Mouse (Mus musculus) forebrain, postnatal 0 days (tissue): ENCODE measurements around the gene Gm47985. TPM values are rescaled to one million over a fixed set of nuclear protein-coding genes. Genes with fewer than 3 reads are reported as not detected.
A peak's percentile ranks its signal among the peaks of the same experiment; 100 is the strongest.
"Not testable (repeated sequence)": the region's sequence is repeated elsewhere in the genome, so short reads cannot be mapped to it uniquely, and the experiment has no call there.

Experiments used
- ATAC-seq: fragments of 200-750 bp; cut with Nextera tagmentation; 2 replicates; pipeline ENCODE4 v1.8.0; 2017; ENCODE audit warnings: mild to moderate bottlenecking, moderate library complexity
- DNase-seq: peaks from one replicate; pipeline ENCODE4 v3.0.0-alpha.2; 2015
- H3K27ac ChIP-seq: fragments of 300-500 bp; sonication (generic); 2 replicates; pipeline ENCODE4 v1.5.1; 2014; ENCODE audit warnings: low read depth, mild to moderate bottlenecking, antibody characterized with exemption, low read length, moderate library complexity, mixed read lengths
- H3K27me3 ChIP-seq: fragments of 300-500 bp; sonication (generic); 2 replicates; pipeline ENCODE4 v1.6.1; 2014; ENCODE audit warnings: mild to moderate bottlenecking, low read length, mixed read lengths; ENCODE audit not compliant: insufficient read depth
- H3K36me3 ChIP-seq: fragments of 300-500 bp; sonication (generic); 2 replicates; pipeline ENCODE4 v1.6.1; 2014; ENCODE audit warnings: mild to moderate bottlenecking, moderate library complexity; ENCODE audit not compliant: insufficient read depth
- H3K4me1 ChIP-seq: fragments of 300-500 bp; sonication (generic); 2 replicates; pipeline ENCODE4 v1.6.1; 2014; ENCODE audit warnings: antibody characterized with exemption; ENCODE audit not compliant: insufficient read depth
- H3K4me2 ChIP-seq: fragments of 300-500 bp; sonication (generic); 2 replicates; pipeline ENCODE4 v1.6.1; 2014; ENCODE audit warnings: low read depth, mild to moderate bottlenecking, moderate library complexity
- H3K4me3 ChIP-seq: fragments of 300-500 bp; sonication (generic); 2 replicates; pipeline ENCODE4 v1.5.1; 2014; ENCODE audit warnings: low read depth, low read length, mixed read lengths
- H3K9ac ChIP-seq: fragments of 300-500 bp; sonication (generic); 2 replicates; pipeline ENCODE4 v1.6.1; 2014; ENCODE audit warnings: mild to moderate bottlenecking
- H3K9me3 ChIP-seq: fragments of 300-500 bp; sonication (generic); 2 replicates; pipeline ENCODE4 v1.6.1; 2016; ENCODE audit warnings: low read length
- CTCF ChIP-seq: sonication (generic); IDR thresholded peaks from 2 replicates; pipeline ENCODE4 v1.5.1; 2016; ENCODE audit warnings: antibody characterized with exemption, control low read depth, low read depth
- WGBS: fragments of 180-500 bp; shearing (Covaris S2); extraction: QIAGEN DNeasy Blood & Tissue Kit; methylation state at CpG from one replicate; pipeline ENCODE4 v1.1.7; 2014; 5-methylcytosine and 5-hydroxymethylcytosine counted together
- polyA plus RNA-seq: library from polyadenylated mRNA; unstranded; fragments of >200 nt; fragmentation: Nextera tagmentation; extraction: Ambion mirVana; gene quantifications from 2 replicates; pipeline ENCODE4 v1.2.1, GENCODE M21; 2015
- total RNA-seq: library from RNA; depleted of rRNA; stranded (reverse); fragments of >200 nt; gene quantifications from 2 replicates; pipeline ENCODE4 v1.2.3, GENCODE M21; 2014

Gene Gm47985
- total and polyA plus RNA-seq, 2 experiments from 2014 or later = not detected

DNA sequence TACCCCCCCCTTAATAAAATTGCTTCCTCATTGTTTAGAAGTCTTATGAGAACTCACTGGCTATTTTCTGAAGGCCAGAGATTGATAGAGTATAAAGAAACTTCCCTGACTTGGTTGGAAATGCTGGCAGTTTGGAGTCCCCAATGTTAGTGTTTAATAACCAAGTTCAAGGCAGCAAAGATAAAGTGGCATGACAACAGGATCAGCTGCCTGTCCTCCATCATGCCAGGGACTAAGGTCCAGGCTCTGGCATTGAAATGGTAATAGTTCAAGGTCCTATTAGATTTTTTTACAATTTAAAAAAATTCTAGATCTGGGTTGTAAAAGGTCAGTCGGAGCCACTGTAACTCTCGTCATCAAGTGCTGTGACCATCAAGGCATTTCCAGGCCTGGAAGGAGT, 31.2 kb upstream of the Gm47985 start:
- Histone ChIP-seq H3K27me3 (no peaks in the 10 kb centered on the region), H3K9me3 (no peaks in the 10 kb centered on the region), H3K4me1 (no peaks in the 10 kb centered on the region), H3K36me3 (no peaks in the 10 kb centered on the region), H3K9ac (no peak overlapping the region), H3K4me2 (no peak overlapping the region), H3K4me3 (no peak overlapping the region), H3K27ac (no peak overlapping the region)
- DNase-seq (no peak), ATAC-seq (no peak)
- WGBS = 66% methylated on average over 2 of the region's 2 CpGs
- no peak for TF ChIP-seq CTCF

DNA sequence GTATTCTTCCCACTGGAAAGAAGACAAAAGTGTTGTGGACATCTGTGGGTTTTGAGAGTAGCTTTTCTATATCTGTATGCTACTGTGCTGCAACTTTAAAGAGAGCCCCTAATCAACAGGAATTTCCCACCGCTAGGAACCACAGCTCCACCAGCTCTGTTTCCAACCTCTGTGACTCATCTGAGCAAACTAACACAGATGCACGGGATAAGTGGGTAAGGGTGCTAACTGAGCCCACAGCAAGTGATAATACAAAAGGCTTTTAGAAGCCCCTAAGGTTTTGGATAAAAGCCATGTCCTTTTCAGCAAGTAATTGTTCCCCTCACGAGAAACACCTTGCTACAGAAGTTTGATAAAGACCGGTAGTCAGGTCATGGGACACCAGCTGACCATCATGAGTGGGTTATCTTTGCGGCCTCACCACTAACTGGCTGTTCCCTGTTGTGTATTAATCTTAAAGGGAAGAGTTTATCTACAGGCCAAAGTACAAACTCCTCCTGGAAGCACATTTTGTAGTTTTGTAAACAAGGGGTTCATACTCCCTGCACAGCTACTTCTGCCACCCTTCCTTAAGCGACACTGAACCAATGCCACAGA, 29.2 kb upstream of the Gm47985 start:
- ATAC-seq (no peak), DNase-seq (no peak)
- H3K4me1 ChIP-seq = no peaks in the 10 kb centered on the region
- WGBS = 75% methylated on average over 6 of the region's 6 CpGs
- H3K4me3 ChIP-seq = no peak overlapping the region
- H3K9ac ChIP-seq = no peak overlapping the region
- no peak overlapping the region for H3K4me2 ChIP-seq
- no peaks in the 10 kb centered on the region for H3K36me3 ChIP-seq
- H3K27ac ChIP-seq = no peak overlapping the region
- no peaks in the 10 kb centered on the region for H3K9me3 ChIP-seq
- no peak for TF ChIP-seq CTCF
- H3K27me3 ChIP-seq = no peaks in the 10 kb centered on the region

DNA sequence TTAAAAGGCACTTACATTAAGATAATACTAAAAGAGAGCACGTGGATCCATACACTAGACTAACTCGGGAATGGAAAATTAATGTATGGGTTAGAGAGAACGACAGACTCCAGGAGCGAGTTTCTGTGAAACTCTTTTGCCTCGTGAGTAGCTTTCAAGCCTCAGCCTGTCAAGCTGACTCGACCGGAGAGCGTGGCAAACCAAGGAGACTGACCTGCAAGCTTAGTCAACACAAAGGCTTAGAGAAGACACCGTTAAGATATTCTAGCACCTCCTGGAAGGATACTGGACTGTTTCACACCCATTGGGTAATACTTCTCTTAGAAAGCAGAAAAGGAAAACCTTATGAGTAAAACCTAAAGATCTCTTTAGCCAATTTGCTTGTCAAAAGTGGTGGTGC, 28.2 kb upstream of the Gm47985 start:
- not testable (repeated sequence) for DNase-seq
- WGBS = 95% methylated on average over 9 of the region's 9 CpGs

DNA sequence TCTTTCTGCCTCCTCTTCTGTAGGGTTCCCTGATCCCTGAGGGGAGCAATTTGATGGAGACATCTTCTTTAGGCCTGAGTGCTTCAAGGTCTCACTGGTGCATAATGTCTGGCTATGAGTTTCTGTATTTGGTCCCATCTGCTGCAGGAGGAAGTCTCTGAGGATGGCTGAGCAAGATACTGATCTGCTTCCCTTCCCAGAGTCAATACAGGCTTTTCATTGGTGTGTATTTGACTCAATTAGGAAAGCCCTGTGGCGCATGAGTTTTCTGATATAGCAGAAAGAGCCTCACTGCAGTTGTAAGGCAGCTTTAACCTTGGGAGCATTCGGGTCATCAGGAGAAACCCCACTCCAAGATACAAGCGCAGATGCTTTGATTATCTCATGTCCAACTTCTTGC, 26.2 kb upstream of the Gm47985 start:
- 93% methylated on average over 3 of the region's 3 CpGs for WGBS
- Histone ChIP-seq H3K4me1 (no peaks in the 10 kb centered on the region), H3K27me3 (no peaks in the 10 kb centered on the region), H3K9me3 (no peaks in the 10 kb centered on the region), H3K4me2 (no peak overlapping the region), H3K4me3 (no peak overlapping the region), H3K27ac (no peak overlapping the region), H3K9ac (no peak overlapping the region), H3K36me3 (no peaks in the 10 kb centered on the region)
- no peak for TF ChIP-seq CTCF
- ATAC-seq (no peak), DNase-seq (no peak)

More for the DNA sequence above, 28.2 kb upstream of the Gm47985 start:
- not testable (repeated sequence) for H3K36me3 ChIP-seq, H3K4me3 ChIP-seq, H3K4me1 ChIP-seq, H3K4me2 ChIP-seq, H3K9me3 ChIP-seq, ATAC-seq, H3K9ac ChIP-seq, H3K27me3 ChIP-seq, H3K27ac ChIP-seq

DNA sequence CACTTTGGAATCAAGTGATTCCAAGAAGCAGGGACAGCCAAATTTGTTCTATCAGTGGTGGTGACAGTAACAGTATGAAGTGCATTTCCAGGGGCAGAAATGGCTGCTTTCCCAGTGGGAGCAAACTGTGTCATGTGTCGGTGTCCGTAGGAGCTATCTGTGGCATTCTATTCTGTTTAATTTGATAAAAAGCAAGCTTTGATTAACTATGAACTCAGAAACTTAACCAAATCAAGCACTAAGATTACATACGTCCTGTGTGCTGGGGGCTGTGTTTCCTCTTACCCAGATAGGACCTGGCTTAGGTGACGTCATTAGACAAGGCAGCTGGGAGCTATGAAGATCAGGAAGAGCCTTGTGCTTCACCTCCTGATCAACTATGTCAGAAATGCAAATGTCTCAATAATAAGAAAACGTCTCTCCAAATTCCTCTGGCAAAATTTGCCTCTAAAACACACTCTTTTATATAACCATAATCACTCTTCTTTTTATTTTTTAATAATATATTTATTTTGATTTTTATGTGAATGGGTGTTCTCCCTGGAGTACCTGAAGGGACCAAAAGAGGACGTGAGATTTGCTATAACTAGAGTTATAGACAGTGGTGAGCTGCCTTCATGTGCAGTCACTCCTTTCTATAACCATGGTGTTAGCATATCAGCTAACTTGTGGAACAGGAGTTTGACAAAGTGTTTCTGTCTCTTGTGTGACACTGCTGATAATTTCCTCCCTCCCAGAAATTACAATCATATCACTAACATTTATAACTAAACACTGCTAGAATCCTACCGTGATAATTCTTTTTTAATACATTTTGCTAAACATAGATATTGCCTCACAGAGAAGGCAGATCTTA, 25.3 kb upstream of the Gm47985 start:
- Histone ChIP-seq H3K4me3 (no peak overlapping the region), H3K9me3 (no peaks in the 10 kb centered on the region), H3K36me3 (no peaks in the 10 kb centered on the region), H3K4me2 (no peak overlapping the region), H3K9ac (no peak overlapping the region), H3K4me1 (no peaks in the 10 kb centered on the region), H3K27ac (no peak overlapping the region), H3K27me3 (no peaks in the 10 kb centered on the region)
- no peak for DNase-seq
- TF ChIP-seq CTCF = no peak
- no peak for ATAC-seq
- WGBS = 58% methylated on average over 7 of the region's 7 CpGs

DNA sequence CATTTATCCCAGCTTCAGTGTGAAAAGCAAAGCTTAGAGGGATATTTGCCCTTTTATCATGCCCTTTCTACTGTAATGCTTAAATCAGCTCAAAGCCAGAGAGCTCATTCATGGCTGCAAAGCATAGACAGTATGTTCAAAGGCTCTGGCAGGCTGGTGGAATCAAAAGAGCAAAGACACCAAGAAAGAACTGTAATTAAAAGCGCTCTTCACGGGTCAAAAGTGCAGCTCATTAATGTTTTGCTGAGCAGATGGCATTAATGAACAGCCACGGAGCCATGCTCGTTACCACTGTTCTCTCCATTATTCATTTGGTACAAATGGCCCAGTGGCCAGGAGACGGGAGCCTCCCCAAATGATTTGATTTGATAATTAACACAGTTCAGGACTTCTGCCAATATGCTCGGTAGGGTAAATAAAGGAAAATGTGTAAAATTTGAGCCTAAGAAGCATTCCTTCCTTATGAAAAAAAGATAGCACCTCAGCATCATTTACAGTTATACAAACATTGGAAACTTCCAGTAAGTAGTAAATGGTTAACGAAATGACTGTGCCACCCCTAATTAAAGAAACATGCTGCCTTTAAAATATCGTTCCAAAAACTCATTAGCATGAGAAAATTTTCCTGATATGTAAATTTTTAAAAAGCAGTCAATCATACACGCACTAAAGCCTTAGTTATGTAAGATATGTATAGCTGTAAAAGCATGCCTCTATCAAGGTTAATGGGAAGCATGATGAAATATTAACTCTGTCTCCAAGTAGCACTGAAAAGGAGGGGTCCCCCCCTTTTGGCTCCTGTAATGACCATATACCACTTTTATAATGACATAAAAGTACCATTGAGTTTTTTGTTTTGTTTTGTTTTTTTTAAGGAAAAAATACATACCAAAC, 24.1 kb upstream of the Gm47985 start:
- H3K36me3 ChIP-seq = no peaks in the 10 kb centered on the region
- H3K9ac ChIP-seq = no peak overlapping the region
- peak; percentile 85 for ATAC-seq
- no peak overlapping the region for H3K4me3 ChIP-seq
- no peak for TF ChIP-seq CTCF
- H3K4me1 ChIP-seq = no peaks in the 10 kb centered on the region
- DNase-seq = peak; percentile 59
- H3K27me3 ChIP-seq = no peaks in the 10 kb centered on the region
- no peak overlapping the region for H3K4me2 ChIP-seq
- WGBS = 13% methylated on average over 9 of the region's 9 CpGs
- H3K27ac ChIP-seq = no peak overlapping the region
- H3K9me3 ChIP-seq = no peaks in the 10 kb centered on the region
